Comparison of ENCODE assay signal across 12 mouse cellular contexts in genomic region chr5:132923365-132923764, GRCm38 (mm10).
DNase-seq lines count a peak whose midpoint lies in the region; ATAC-seq lines count a peak whose summit lies in the region.
"Had no signal": no experiment of that assay in that cellular context is flagged by ENCODE, and none has a peak within 500 bp of the region (broad histone marks: within the 10 kb centered on the region; RNA-seq: fewer than 3 reads in every experiment).

No protein-coding gene starts in this region.

- H3K9me3 ChIP-seq in liver, embryonic 11.5 days (ENCODE audit: control insufficient read depth, low read length), result peaks cover 3% of the 10 kb centered on the region; the same call in 1 of the 2 replicates
- H3K9me3 ChIP-seq in embryonic facial prominence, embryonic 15.5 days (replicated peaks), result peaks cover 4% of the 10 kb centered on the region; the same call in 1 of the 2 replicates
- H3K9me3 ChIP-seq: hindbrain, embryonic 15.5 days had no signal

- no peak overlapping the region for H3K9ac ChIP-seq in liver, embryonic 11.5 days (ENCODE audit: low read depth, low read length)
- H3K9ac ChIP-seq in embryonic facial prominence, embryonic 15.5 days, result no peak overlapping the region
- H3K9ac ChIP-seq: hindbrain, embryonic 15.5 days; liver, postnatal 0 days; neural tube, embryonic 12.5 days had no signal

- H3K27ac ChIP-seq in liver, embryonic 11.5 days (ENCODE audit: low read depth, low read length), result no peak overlapping the region
- H3K27ac ChIP-seq in embryonic facial prominence, embryonic 15.5 days (replicated peaks), result no peak overlapping the region
- H3K27ac ChIP-seq: hindbrain, embryonic 15.5 days; neural tube, embryonic 12.5 days had no signal

- WGBS in liver, embryonic 11.5 days, result 31% methylated on average over 4 of the region's 4 CpGs
- 6% methylated on average over 4 of the region's 4 CpGs for WGBS in embryonic facial prominence, embryonic 15.5 days

- H3K27me3 ChIP-seq in liver, embryonic 11.5 days (replicated peaks; ENCODE audit: control insufficient read depth, insufficient read depth, low read length), result no peaks in the 10 kb centered on the region
- no peaks in the 10 kb centered on the region for H3K27me3 ChIP-seq in embryonic facial prominence, embryonic 15.5 days
- H3K27me3 ChIP-seq: hindbrain, embryonic 15.5 days; neural tube, embryonic 12.5 days had no signal

- no peak overlapping the region for H3K4me2 ChIP-seq in liver, embryonic 11.5 days
- no peak overlapping the region for H3K4me2 ChIP-seq in embryonic facial prominence, embryonic 15.5 days (replicated peaks)
- H3K4me2 ChIP-seq: hindbrain, embryonic 15.5 days; neural tube, embryonic 12.5 days had no signal

- ATAC-seq in liver, embryonic 11.5 days (replicated peaks; ENCODE audit: low FRiP score), result no peak
- ATAC-seq in embryonic facial prominence, embryonic 15.5 days (ENCODE audit: insufficient number of reproducible peaks, low FRiP score, low TSS enrichment, low read depth), result peak; percentile 70; the same call in 1 of the 2 replicates
- ATAC-seq: liver, postnatal 0 days had no signal

- H3K4me1 ChIP-seq in liver, embryonic 11.5 days (replicated peaks; ENCODE audit: control insufficient read depth, insufficient read depth, low read length), result no peaks in the 10 kb centered on the region
- peaks cover 3% of the 10 kb centered on the region; the same call in 1 of the 2 replicates for H3K4me1 ChIP-seq in embryonic facial prominence, embryonic 15.5 days
- H3K4me1 ChIP-seq: hindbrain, embryonic 15.5 days; neural tube, embryonic 12.5 days had no signal

- DNase-seq in liver, result peak; percentile 7
- no peak for DNase-seq in liver, embryonic 11.5 days (ENCODE audit: low spot score)
- peak; percentile 65 for DNase-seq in embryo, embryonic 10.5 days (ENCODE audit: low spot score)
- DNase-seq in mesoderm, embryonic 11.5 days (ENCODE audit: low read depth, low spot score), result peak; percentile 76
- DNase-seq in thymus, postnatal 0 days (ENCODE audit: low spot score), result no peak
- no peak for DNase-seq in cerebellum, adult 18-20 months
- DNase-seq: liver, postnatal 0 days; right cerebral cortex, postnatal 25 days; thymus, postnatal 25 days had no signal

- H3K36me3 ChIP-seq in liver, embryonic 11.5 days (ENCODE audit: control insufficient read depth, insufficient read depth, low read length), result no peaks in the 10 kb centered on the region
- no peaks in the 10 kb centered on the region for H3K36me3 ChIP-seq in embryonic facial prominence, embryonic 15.5 days
- H3K36me3 ChIP-seq: hindbrain, embryonic 15.5 days; neural tube, embryonic 12.5 days had no signal

- no peak overlapping the region for H3K4me3 ChIP-seq in liver, embryonic 11.5 days (ENCODE audit: low read depth, low read length)
- H3K4me3 ChIP-seq in embryonic facial prominence, embryonic 15.5 days (replicated peaks), result no peak overlapping the region
- H3K4me3 ChIP-seq: hindbrain, embryonic 15.5 days; neural tube, embryonic 12.5 days had no signal

Comparison
In these comparisons a context has a peak if more than half of its experiments do, and no peak if none do; other contexts are left out.
1. DNase-seq: peak in liver (single experiment), embryo, embryonic 10.5 days (single experiment) and mesoderm, embryonic 11.5 days (single experiment); none in liver, embryonic 11.5 days (single experiment), thymus, postnatal 0 days (single experiment) and cerebellum, adult 18-20 months (0 of 2).